Mouse (Mus musculus) T-helper 17 cell (primary cell): ENCODE results near the gene Abhd5.

ENCODE experiments used
- in situ Hi-C, 2 experiments: fragments of 300-600 bp; cut with MboI, MseI; formaldehyde crosslinking; loops; 1 replicate in 1 of 2; 2 replicates in 1 of 2; pipeline ENCODE4 v1.15.1; 2025; ENCODE audit warnings: high pct_unique_total_duplicates in 2 of 2

Gene Abhd5

GRCm38 (mm10) chr9:122351303-122352024 lies at the start of gene Abhd5:
Abhd5 (plus strand) TSS chr9:122351608.
- in situ Hi-C loops = no loop called here

- in situ Hi-C loops = loop anchor here in 1 of 2 experiments (5.0 kb wide), 1 partner anchor 98 kb away; no protein-coding TSS in a partner anchor
These were observed 46.1 kb upstream of the Abhd5 start for GRCm38 (mm10) chr9:122305302-122305701.

GRCm38 (mm10) chr9:122309013-122309980 lies 42.1 kb upstream of the Abhd5 start:
- in situ Hi-C loops = loop anchor here in 1 of 2 experiments (5.0 kb wide), 1 partner anchor 102 kb away; no protein-coding TSS in a partner anchor

GRCm38 (mm10) chr9:122310613-122311049 lies 40.8 kb upstream of the Abhd5 start:
- in situ Hi-C loops = loop anchor here in 1 of 2 experiments (5.0 kb wide), 1 partner anchor 58 kb away; no protein-coding TSS in a partner anchor

- in situ Hi-C loops = loop anchor here in 1 of 2 experiments (5.0 kb wide), 1 partner anchor 59 kb away; no protein-coding TSS in a partner anchor
These were observed 40.2 kb upstream of the Abhd5 start for GRCm38 (mm10) chr9:122311051-122311760.

GRCm38 (mm10) chr9:122312296-122312990 lies 39.0 kb upstream of the Abhd5 start:
- in situ Hi-C loops = loop anchor here in 1 of 2 experiments (5.0 kb wide), 1 partner anchor 60 kb away; no protein-coding TSS in a partner anchor

- in situ Hi-C loops = loop anchor here in 1 of 2 experiments (5.0 kb wide), 1 partner anchor 61 kb away; no protein-coding TSS in a partner anchor
These were observed 38.3 kb upstream of the Abhd5 start for GRCm38 (mm10) chr9:122313128-122313527.

- in situ Hi-C loops = loop anchor here in 1 of 2 experiments (5.0 kb wide), 1 partner anchor 62 kb away; no protein-coding TSS in a partner anchor
These were observed 37.0 kb upstream of the Abhd5 start for GRCm38 (mm10) chr9:122314386-122314785.

GRCm38 (mm10) chr9:122314942-122315341 lies 36.5 kb upstream of the Abhd5 start:
- in situ Hi-C loops = loop anchor here (5.0 kb wide), 2 partner anchors 63 to 73 kb away; no protein-coding TSS in a partner anchor

- in situ Hi-C loops = loop anchor here in 1 of 2 experiments (5.0 kb wide), 1 partner anchor 73 kb away; no protein-coding TSS in a partner anchor
These were observed 35.9 kb upstream of the Abhd5 start for GRCm38 (mm10) chr9:122315501-122315900.

- in situ Hi-C loops = loop anchor here in 1 of 2 experiments (5.0 kb wide), 1 partner anchor 74 kb away; no protein-coding TSS in a partner anchor
These were observed 34.8 kb upstream of the Abhd5 start for GRCm38 (mm10) chr9:122316562-122316961.

GRCm38 (mm10) chr9:122320626-122321025 lies 30.8 kb upstream of the Abhd5 start:
- in situ Hi-C loops = no loop called here

- in situ Hi-C loops = no loop called here
These were observed 29.1 kb upstream of the Abhd5 start for GRCm38 (mm10) chr9:122322356-122322755.

- in situ Hi-C loops = no loop called here
These were observed 25.4 kb upstream of the Abhd5 start for GRCm38 (mm10) chr9:122325996-122326395.

GRCm38 (mm10) chr9:122328199-122328598 lies 23.2 kb upstream of the Abhd5 start:
- in situ Hi-C loops = no loop called here

- in situ Hi-C loops = no loop called here
These were observed 14.7 kb upstream of the Abhd5 start for GRCm38 (mm10) chr9:122336677-122337076.

GRCm38 (mm10) chr9:122337510-122337931 lies 13.9 kb upstream of the Abhd5 start:
- in situ Hi-C loops = no loop called here

GRCm38 (mm10) chr9:122339972-122340371 lies 11.4 kb upstream of the Abhd5 start:
- in situ Hi-C loops = no loop called here

GRCm38 (mm10) chr9:122343399-122343798 lies 8.0 kb upstream of the Abhd5 start:
- in situ Hi-C loops = no loop called here

GRCm38 (mm10) chr9:122344560-122344959 lies 6.8 kb upstream of the Abhd5 start:
- in situ Hi-C loops = no loop called here
